Mouse (Mus musculus): ENCODE results near the gene Efcab8.
"Not testable (repeated sequence)": the region's sequence is repeated elsewhere in the genome, so short reads cannot be mapped to it uniquely, and the experiment has no call there.

Gene Efcab8

DNA sequence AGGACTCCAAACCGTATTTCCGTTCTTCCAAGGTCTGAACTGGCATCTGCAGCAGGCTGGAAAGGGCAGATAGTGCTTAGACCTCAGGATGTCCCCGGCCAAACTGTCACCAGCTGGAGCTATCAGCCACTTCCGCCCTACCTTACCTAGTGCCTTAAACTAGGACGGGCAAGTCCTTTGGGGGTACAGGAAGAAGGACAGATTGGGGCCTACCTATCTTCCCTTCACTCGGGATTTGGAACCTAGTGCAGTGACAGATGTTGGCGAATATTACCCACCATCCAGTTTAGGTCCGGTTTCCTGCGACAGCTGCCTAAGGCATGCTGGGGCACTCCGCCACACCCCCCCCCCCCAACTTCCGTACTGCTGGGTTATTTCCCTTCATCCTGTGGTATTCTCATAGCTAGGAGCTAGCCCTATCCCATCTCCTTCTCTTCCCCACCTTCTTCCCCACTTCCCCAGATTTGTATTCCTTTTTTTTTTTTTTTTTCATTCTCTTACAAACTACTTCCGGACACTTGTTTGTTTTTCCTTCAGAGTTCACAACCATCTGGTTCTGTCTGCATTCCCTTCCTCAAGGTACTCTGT is at the start of gene Efcab8:
Gene Efcab8 (plus strand): TSS at position 538 of the 588 bp plus-strand sequence.
- in situ Hi-C loops (cut with MboI; ENCODE audit: low pct_unique_long_range_greater_than_20kb in 1 of 2, low sequenced_read_pairs in 2 of 2, unreplicated experiment in 1 of 2) = no loop called here

GRCm38 (mm10) chr2:153734033-153734432 is 45.7 kb upstream of the Efcab8 start:
- in situ Hi-C loops (cut with MboI; ENCODE audit: low pct_unique_long_range_greater_than_20kb in 1 of 2, low sequenced_read_pairs in 2 of 2, unreplicated experiment in 1 of 2) = no loop called here

- in situ Hi-C loops (cut with MboI; ENCODE audit: low pct_unique_long_range_greater_than_20kb in 1 of 2, low sequenced_read_pairs in 2 of 2, unreplicated experiment in 1 of 2) = no loop called here
Observed at GRCm38 (mm10) chr2:153740500-153741436, 39.0 kb upstream of the Efcab8 start, which contains the start of gene Mapre1. TSS of gene Mapre1 (plus strand) at chr2:153741274.

GRCm38 (mm10) chr2:153741437-153742065 is 38.2 kb upstream of the Efcab8 start:
- in situ Hi-C loops (cut with MboI; ENCODE audit: low pct_unique_long_range_greater_than_20kb in 1 of 2, low sequenced_read_pairs in 2 of 2, unreplicated experiment in 1 of 2) = no loop called here

DNA sequence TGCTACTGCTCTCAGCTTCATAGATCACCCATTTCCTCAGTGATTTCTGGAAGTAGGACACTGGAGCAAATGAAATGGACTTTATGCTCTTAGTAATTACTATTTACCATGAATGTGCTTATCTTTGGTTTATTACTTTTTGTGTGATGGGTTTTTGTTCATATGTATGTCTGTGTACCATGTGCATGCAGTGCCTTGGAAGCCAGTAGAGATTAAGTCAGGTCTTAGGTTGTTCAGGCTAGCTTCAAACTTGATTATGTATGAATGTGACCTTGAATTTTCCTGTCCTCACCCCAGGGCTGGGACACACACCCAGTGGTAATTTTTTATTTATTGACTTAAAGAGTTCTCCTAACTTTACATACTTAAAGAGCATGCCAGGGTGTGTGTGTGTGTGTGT is 31.7 kb upstream of the Efcab8 start:
- in situ Hi-C loops (cut with MboI; ENCODE audit: low pct_unique_long_range_greater_than_20kb in 1 of 2, low sequenced_read_pairs in 2 of 2, unreplicated experiment in 1 of 2) = no loop called here

- in situ Hi-C loops (cut with MboI; ENCODE audit: low pct_unique_long_range_greater_than_20kb in 1 of 2, low sequenced_read_pairs in 2 of 2, unreplicated experiment in 1 of 2) = no loop called here
Observed at GRCm38 (mm10) chr2:153750363-153750762, 29.4 kb upstream of the Efcab8 start.

- in situ Hi-C loops (cut with MboI; ENCODE audit: low pct_unique_long_range_greater_than_20kb in 1 of 2, low sequenced_read_pairs in 2 of 2, unreplicated experiment in 1 of 2) = no loop called here
Observed at GRCm38 (mm10) chr2:153762121-153762520, 17.6 kb upstream of the Efcab8 start.

GRCm38 (mm10) chr2:153767484-153767883 is 12.2 kb upstream of the Efcab8 start:
- in situ Hi-C loops (cut with MboI; ENCODE audit: low pct_unique_long_range_greater_than_20kb in 1 of 2, low sequenced_read_pairs in 2 of 2, unreplicated experiment in 1 of 2) = no loop called here

DNA sequence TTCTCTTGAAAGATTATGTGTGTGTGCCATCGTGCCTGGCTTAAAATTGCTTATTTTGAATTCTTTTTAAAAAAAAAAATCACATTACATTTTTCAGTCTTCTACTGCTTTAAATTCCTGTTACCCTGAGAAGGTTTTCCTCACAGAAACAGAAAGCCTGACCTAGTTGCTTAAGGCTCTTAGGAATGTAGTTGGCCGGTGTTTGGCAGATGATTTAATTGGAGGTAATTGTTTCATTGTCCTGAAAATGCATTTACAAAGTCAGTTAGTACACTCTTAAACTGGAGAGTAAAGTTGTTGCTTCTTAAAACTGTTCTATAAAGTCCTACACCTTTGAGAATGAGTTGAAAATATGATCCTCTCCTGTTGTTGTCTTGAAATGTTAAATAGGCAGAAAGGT is 10.8 kb upstream of the Efcab8 start:
- in situ Hi-C loops (cut with MboI; ENCODE audit: low pct_unique_long_range_greater_than_20kb in 1 of 2, low sequenced_read_pairs in 2 of 2, unreplicated experiment in 1 of 2) = no loop called here

DNA sequence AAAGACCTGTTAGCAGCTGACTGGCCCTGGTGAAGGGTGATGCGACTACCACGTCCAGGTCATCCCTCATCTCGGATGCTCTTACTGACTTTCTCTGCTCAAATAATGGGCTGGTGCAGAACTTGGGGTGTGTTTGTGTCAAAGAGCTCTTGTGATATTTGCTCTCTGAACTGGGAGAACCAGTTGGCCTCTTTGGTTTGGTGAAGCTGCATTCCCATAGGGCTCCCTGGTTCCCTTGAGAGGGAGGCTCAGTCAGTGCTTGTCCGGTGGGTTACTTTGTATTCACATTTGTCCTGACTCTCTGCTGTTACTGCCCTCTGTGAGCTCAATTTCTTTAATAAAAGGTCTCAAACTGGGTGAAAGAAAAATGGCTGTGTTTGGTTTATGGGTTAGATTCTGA is 6.8 kb upstream of the Efcab8 start:
- in situ Hi-C loops (cut with MboI; ENCODE audit: low pct_unique_long_range_greater_than_20kb in 1 of 2, low sequenced_read_pairs in 2 of 2, unreplicated experiment in 1 of 2) = no loop called here

DNA sequence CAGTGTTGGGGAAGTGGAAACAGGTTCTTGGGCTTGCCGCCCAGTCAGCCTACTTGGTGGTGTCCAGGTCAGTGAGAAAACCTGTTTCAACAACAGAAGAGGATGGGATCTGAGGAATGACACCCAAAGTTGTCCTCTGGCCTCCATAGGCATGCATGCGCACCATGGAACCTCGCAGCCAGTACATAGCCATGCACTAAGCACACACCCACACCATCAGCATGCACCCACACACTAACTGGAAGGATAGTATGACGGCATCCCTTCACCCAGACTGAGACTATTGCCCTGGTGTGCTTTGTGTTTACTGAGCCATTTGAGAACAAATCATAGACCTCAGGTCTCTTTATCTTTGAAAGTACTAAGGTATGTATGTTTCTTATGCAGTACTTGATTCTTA is 4.3 kb upstream of the Efcab8 start:
- in situ Hi-C loops (cut with MboI; ENCODE audit: low pct_unique_long_range_greater_than_20kb in 1 of 2, low sequenced_read_pairs in 2 of 2, unreplicated experiment in 1 of 2) = no loop called here

- in situ Hi-C loops (cut with MboI; ENCODE audit: low pct_unique_long_range_greater_than_20kb in 1 of 2, low sequenced_read_pairs in 2 of 2, unreplicated experiment in 1 of 2) = no loop called here
Observed at GRCm38 (mm10) chr2:153778638-153779362, 931 bp upstream of the Efcab8 start.

GRCm38 (mm10) chr2:153781181-153781580 is 1.4 kb downstream of the Efcab8 start:
- in situ Hi-C loops (cut with MboI; ENCODE audit: low pct_unique_long_range_greater_than_20kb in 1 of 2, low sequenced_read_pairs in 2 of 2, unreplicated experiment in 1 of 2) = no loop called here

- in situ Hi-C loops (cut with MboI; ENCODE audit: low pct_unique_long_range_greater_than_20kb in 1 of 2, low sequenced_read_pairs in 2 of 2, unreplicated experiment in 1 of 2) = no loop called here
Observed at GRCm38 (mm10) chr2:153784668-153785067, 4.9 kb downstream of the Efcab8 start.

GRCm38 (mm10) chr2:153793366-153793765 is 13.6 kb downstream of the Efcab8 start:
- in situ Hi-C loops (cut with MboI; ENCODE audit: low pct_unique_long_range_greater_than_20kb in 1 of 2, low sequenced_read_pairs in 2 of 2, unreplicated experiment in 1 of 2) = no loop called here

- in situ Hi-C loops (cut with MboI; ENCODE audit: low pct_unique_long_range_greater_than_20kb in 1 of 2, low sequenced_read_pairs in 2 of 2, unreplicated experiment in 1 of 2) = no loop called here
Observed at GRCm38 (mm10) chr2:153795090-153795489, 15.4 kb downstream of the Efcab8 start.

- in situ Hi-C loops (cut with MboI; ENCODE audit: low pct_unique_long_range_greater_than_20kb in 1 of 2, low sequenced_read_pairs in 2 of 2, unreplicated experiment in 1 of 2) = not testable (repeated sequence)
Observed at GRCm38 (mm10) chr2:153807464-153807863, 27.7 kb downstream of the Efcab8 start.

DNA sequence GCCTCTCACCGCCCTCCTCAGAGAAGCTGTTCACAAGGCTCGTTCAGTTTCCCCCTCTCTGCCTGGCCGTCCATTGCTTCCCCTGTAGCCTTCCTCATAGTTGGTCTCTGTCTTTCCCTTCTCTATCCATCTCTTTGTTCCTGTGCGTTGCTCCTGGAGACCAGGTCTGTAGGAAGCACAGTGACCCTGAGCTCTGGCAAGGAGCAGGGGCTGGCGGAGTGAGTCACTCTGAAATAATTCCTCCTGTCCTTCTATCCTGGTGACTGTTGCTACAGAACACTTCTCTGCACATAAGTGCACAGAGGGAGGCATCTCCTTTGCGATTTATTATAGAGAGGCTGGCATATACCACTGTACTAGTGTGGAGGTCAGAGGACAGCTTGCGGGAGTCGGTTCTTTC is 28.4 kb downstream of the Efcab8 start:
- in situ Hi-C loops (cut with MboI; ENCODE audit: low pct_unique_long_range_greater_than_20kb in 1 of 2, low sequenced_read_pairs in 2 of 2, unreplicated experiment in 1 of 2) = no loop called here

- in situ Hi-C loops (cut with MboI; ENCODE audit: low pct_unique_long_range_greater_than_20kb in 1 of 2, low sequenced_read_pairs in 2 of 2, unreplicated experiment in 1 of 2) = no loop called here
Observed at GRCm38 (mm10) chr2:153808841-153809240, 29.1 kb downstream of the Efcab8 start.
